Mouse (Mus musculus) cortical plate, adult 2 months (tissue): Measurements from ENCODE around the gene Igsf9.

Experiments
- CTCF ChIP-seq: fragments of 200-500 bp; IDR thresholded peaks from 2 replicates; pipeline ENCODE4 v1.5.1; 2011; ENCODE audit warnings: mild to moderate bottlenecking, control low read depth, low read length; ENCODE audit not compliant: insufficient read depth; ENCODE audit errors: extremely low read depth
- POLR2A ChIP-seq: fragments of 200-500 bp; IDR thresholded peaks from 2 replicates; pipeline ENCODE4 v1.6.1; 2011; ENCODE audit warnings: mild to moderate bottlenecking, low read length, control low read depth; ENCODE audit not compliant: insufficient read depth; ENCODE audit errors: extremely low read depth

DNA sequence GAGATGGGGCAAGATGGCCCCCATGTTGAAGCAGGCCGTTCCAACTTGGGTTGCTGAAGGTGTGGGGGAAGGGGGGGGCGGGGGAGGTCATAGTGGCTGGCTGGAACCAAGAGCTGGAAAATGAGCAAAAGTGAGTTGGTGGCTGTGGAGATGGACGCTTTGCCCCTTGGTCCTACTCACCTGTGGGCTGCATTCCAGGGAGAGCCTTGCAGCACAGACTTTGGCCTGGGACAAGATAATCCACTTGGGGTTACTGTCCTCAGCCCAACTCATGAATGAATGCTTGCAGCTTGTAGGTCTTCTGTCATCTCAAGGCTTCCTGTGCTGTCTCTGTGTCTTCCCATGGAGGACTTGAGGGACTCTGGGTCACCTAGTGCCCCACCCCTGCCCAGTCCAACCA, 26.1 kb downstream of the Igsf9 start:
- TF ChIP-seq POLR2A (no peak), CTCF (no peak)
